Mouse (Mus musculus): ENCODE measurements around the gene Nop2.

Nop2 gene

GRCm38 (mm10) chr6:125170194-125170593 lies 38.5 kb downstream of the Nop2 start:
- DNase-seq (ENCODE audit: low read depth, low spot score) = no peak

- no peak for DNase-seq (ENCODE audit: low read depth, low spot score)
Measured at GRCm38 (mm10) chr6:125172474-125172873, 40.8 kb downstream of the Nop2 start.

GRCm38 (mm10) chr6:125173256-125173655 lies 41.5 kb downstream of the Nop2 start:
- DNase-seq (ENCODE audit: low read depth, low spot score) = no peak

- no peak for DNase-seq (ENCODE audit: low read depth, low spot score)
Measured at GRCm38 (mm10) chr6:125175469-125175868, 43.8 kb downstream of the Nop2 start.

GRCm38 (mm10) chr6:125179601-125180000 lies 47.9 kb downstream of the Nop2 start:
- no peak for DNase-seq (ENCODE audit: low read depth, low spot score)

- DNase-seq (ENCODE audit: low read depth, low spot score) = no peak
Measured at GRCm38 (mm10) chr6:125182133-125182532, 50.4 kb downstream of the Nop2 start.

GRCm38 (mm10) chr6:125186203-125186602 lies 54.5 kb downstream of the Nop2 start:
- no peak for DNase-seq (ENCODE audit: low read depth, low spot score)

- no peak for DNase-seq (ENCODE audit: low read depth, low spot score)
Measured at GRCm38 (mm10) chr6:125190816-125191215, 59.1 kb downstream of the Nop2 start.

- peak; percentile 99 for DNase-seq (ENCODE audit: low read depth, low spot score)
Measured at GRCm38 (mm10) chr6:125191332-125192015, 59.8 kb downstream of the Nop2 start, which contains the start of the genes Ncapd2 and Mrpl51. Gene Ncapd2 (minus strand): TSS chr6:125191701. Gene Mrpl51 (plus strand): TSS chr6:125191801.

GRCm38 (mm10) chr6:125192016-125192714 lies 60.5 kb downstream of the Nop2 start:
- DNase-seq (ENCODE audit: low read depth, low spot score) = peak; percentile 93

GRCm38 (mm10) chr6:125192841-125193240 lies 61.1 kb downstream of the Nop2 start:
- DNase-seq (ENCODE audit: low read depth, low spot score) = no peak

GRCm38 (mm10) chr6:125193390-125193789 lies 61.7 kb downstream of the Nop2 start:
- DNase-seq (ENCODE audit: low read depth, low spot score) = no peak
